Mouse (Mus musculus) lung, postnatal 0 days (tissue): ENCODE results near the gene Ptcra. TPM values are rescaled to one million over a fixed set of nuclear protein-coding genes. Genes with fewer than 3 reads are reported as not detected.

Experiments used
- ATAC-seq: fragments of 200-750 bp; cut with Nextera tagmentation; 2 replicates; pipeline ENCODE4 v1.8.0; 2017; ENCODE audit warnings: moderate library complexity
- DNase-seq: peaks from one replicate; pipeline ENCODE4 v3.0.0-alpha.2; 2016; ENCODE audit warnings: low spot score
- H3K27ac ChIP-seq: fragments of 300-500 bp; sonication (generic); 2 replicates; pipeline ENCODE4 v1.5.1; 2014; ENCODE audit warnings: antibody characterized with exemption, mild to moderate bottlenecking, low read length, mixed read lengths
- H3K27me3 ChIP-seq: fragments of 300-500 bp; sonication (generic); replicated peaks from 2 replicates; pipeline ENCODE4 v1.6.1; 2014; ENCODE audit warnings: low read length, mixed read lengths; ENCODE audit not compliant: insufficient read depth
- H3K36me3 ChIP-seq: fragments of 300-500 bp; sonication (generic); 2 replicates; pipeline ENCODE4 v1.6.1; 2014; ENCODE audit warnings: low read length, mixed read lengths; ENCODE audit not compliant: insufficient read depth
- H3K4me1 ChIP-seq: fragments of 300-500 bp; sonication (generic); 2 replicates; pipeline ENCODE4 v1.6.1; 2014; ENCODE audit warnings: antibody characterized with exemption, low read depth, low read length, mixed read lengths; ENCODE audit not compliant: insufficient read depth
- H3K4me2 ChIP-seq: fragments of 300-500 bp; sonication (generic); replicated peaks from 2 replicates; pipeline ENCODE4 v1.6.1; 2014; ENCODE audit warnings: low read depth, mild to moderate bottlenecking, low read length, moderate library complexity, mixed read lengths
- H3K4me3 ChIP-seq: fragments of 300-500 bp; sonication (generic); 2 replicates; pipeline ENCODE4 v1.5.1; 2014; ENCODE audit warnings: low read depth, low read length
- H3K9ac ChIP-seq: fragments of 300-500 bp; sonication (generic); replicated peaks from 2 replicates; pipeline ENCODE4 v1.6.1; 2014; ENCODE audit warnings: low read depth, mild to moderate bottlenecking
- H3K9me3 ChIP-seq: fragments of 300-500 bp; sonication (generic); 2 replicates; pipeline ENCODE4 v1.6.1; 2016; ENCODE audit warnings: low read length, mixed read lengths
- CTCF ChIP-seq: IDR thresholded peaks from 2 replicates; pipeline ENCODE4 v1.5.1; 2016; ENCODE audit warnings: antibody characterized with exemption, mild to moderate bottlenecking
- EP300 ChIP-seq: IDR thresholded peaks from 2 replicates; pipeline ENCODE4 v1.6.1; 2016; ENCODE audit warnings: antibody characterized with exemption, mild to moderate bottlenecking, control low read depth
- WGBS: fragments of 180-500 bp; shearing (Covaris S2); extraction: QIAGEN DNeasy Blood & Tissue Kit; methylation state at CpG from one replicate; pipeline ENCODE4 v1.1.7; 2014; 5-methylcytosine and 5-hydroxymethylcytosine counted together
- polyA plus RNA-seq: library from polyadenylated mRNA; unstranded; fragments of >200 nt; fragmentation: Nextera tagmentation; extraction: Ambion mirVana; gene quantifications from 2 replicates; pipeline ENCODE4 v1.2.1, GENCODE M21; 2015

Ptcra gene
- polyA plus RNA-seq, 1 experiment from 2014 or later = not detected

- Histone ChIP-seq H3K4me1 (peaks cover 4% of the 10 kb centered on the region; the same call in 1 of the 2 replicates), H3K9me3 (no peaks in the 10 kb centered on the region), H3K27ac (no peak overlapping the region), H3K4me3 (no peak overlapping the region), H3K27me3 (no peaks in the 10 kb centered on the region), H3K4me2 (no peak overlapping the region), H3K36me3 (peaks cover 16% of the 10 kb centered on the region; the same call in 1 of the 2 replicates), H3K9ac (no peak overlapping the region)
- ATAC-seq (no peak), DNase-seq (no peak)
- 74% methylated on average over 8 of the region's 8 CpGs for WGBS
- TF ChIP-seq EP300 (no peak), CTCF (no peak)
These were observed 16.3 kb downstream of the Ptcra start for GRCm38 (mm10) chr17:46747234-46747633.

GRCm38 (mm10) chr17:46745506-46745905, 18.0 kb downstream of the Ptcra start:
- WGBS = 94% methylated on average over 2 of the region's 2 CpGs

GRCm38 (mm10) chr17:46742986-46743385, 20.5 kb downstream of the Ptcra start:
- ATAC-seq (peak; percentile 93), DNase-seq (peak; percentile 74)
- Histone ChIP-seq H3K27ac (peak overlapping the region; percentile 10; the same call in 1 of the 2 replicates), H3K27me3 (no peaks in the 10 kb centered on the region), H3K4me1 (no peaks in the 10 kb centered on the region), H3K4me2 (no peak overlapping the region), H3K9me3 (no peaks in the 10 kb centered on the region), H3K9ac (no peak overlapping the region), H3K36me3 (peaks cover 16% of the 10 kb centered on the region; the same call in 1 of the 2 replicates), H3K4me3 (no peak overlapping the region)
- WGBS = 67% methylated on average over 9 of the region's 9 CpGs
- TF ChIP-seq EP300 (no peak), CTCF (no peak)

More at GRCm38 (mm10) chr17:46745506-46745905, 18.0 kb downstream of the Ptcra start:
- ATAC-seq (no peak), DNase-seq (no peak)
- Histone ChIP-seq H3K9ac (no peak overlapping the region), H3K27ac (no peak overlapping the region), H3K4me2 (no peak overlapping the region), H3K36me3 (peaks cover 16% of the 10 kb centered on the region; the same call in 1 of the 2 replicates), H3K4me3 (no peak overlapping the region), H3K27me3 (no peaks in the 10 kb centered on the region), H3K4me1 (no peaks in the 10 kb centered on the region), H3K9me3 (no peaks in the 10 kb centered on the region)
- TF ChIP-seq CTCF (no peak), EP300 (no peak)

GRCm38 (mm10) chr17:46741305-46741704, 22.2 kb downstream of the Ptcra start:
- TF ChIP-seq CTCF = no peak
- Histone ChIP-seq H3K4me3 (no peak overlapping the region), H3K9ac (no peak overlapping the region), H3K4me2 (no peak overlapping the region), H3K36me3 (peaks cover 12% of the 10 kb centered on the region; the same call in 1 of the 2 replicates), H3K27me3 (no peaks in the 10 kb centered on the region), H3K9me3 (no peaks in the 10 kb centered on the region), H3K4me1 (no peaks in the 10 kb centered on the region), H3K27ac (no peak overlapping the region)
- DNase-seq = no peak
- 91% methylated on average over 6 of the region's 6 CpGs for WGBS
- no peak for ATAC-seq

- no peak overlapping the region for H3K27ac ChIP-seq
- DNase-seq (peak; percentile 33), ATAC-seq (no peak)
- H3K4me1 ChIP-seq = no peaks in the 10 kb centered on the region
- no peaks in the 10 kb centered on the region for H3K9me3 ChIP-seq
- TF ChIP-seq CTCF (peak; percentile 66), EP300 (no peak)
- no peak overlapping the region for H3K4me3 ChIP-seq
- H3K4me2 ChIP-seq = no peak overlapping the region
- no peaks in the 10 kb centered on the region for H3K27me3 ChIP-seq
- H3K36me3 ChIP-seq = no peaks in the 10 kb centered on the region
- WGBS = 58% methylated on average over 9 of the region's 10 CpGs
- H3K9ac ChIP-seq = no peak overlapping the region
These were observed 27.4 kb downstream of the Ptcra start for GRCm38 (mm10) chr17:46736160-46736559.

GRCm38 (mm10) chr17:46735287-46735686, 28.2 kb downstream of the Ptcra start:
- Histone ChIP-seq H3K36me3 (no peaks in the 10 kb centered on the region), H3K4me2 (no peak overlapping the region), H3K4me3 (no peak overlapping the region), H3K9me3 (no peaks in the 10 kb centered on the region), H3K4me1 (no peaks in the 10 kb centered on the region), H3K9ac (no peak overlapping the region), H3K27ac (no peak overlapping the region), H3K27me3 (no peaks in the 10 kb centered on the region)
- WGBS = 92% methylated on average over 7 of the region's 7 CpGs
- ATAC-seq (no peak), DNase-seq (no peak)
- TF ChIP-seq EP300 (no peak), CTCF (no peak)

GRCm38 (mm10) chr17:46734055-46734454, 29.5 kb downstream of the Ptcra start:
- WGBS = 97% methylated on average over 3 of the region's 3 CpGs
- Histone ChIP-seq H3K4me3 (no peak overlapping the region), H3K9ac (no peak overlapping the region), H3K9me3 (no peaks in the 10 kb centered on the region), H3K36me3 (no peaks in the 10 kb centered on the region), H3K4me1 (0 out of 2 replicates have a peak, but pooled peaks cover 3% of the 10 kb centered on the region), H3K27ac (no peak overlapping the region), H3K4me2 (no peak overlapping the region), H3K27me3 (no peaks in the 10 kb centered on the region)
- TF ChIP-seq CTCF (no peak), EP300 (no peak)
- ATAC-seq (no peak), DNase-seq (no peak)
